Mouse (Mus musculus): ENCODE results near the gene Apoc1. TPM values are rescaled to one million over a fixed set of nuclear protein-coding genes. Genes with fewer than 3 reads are reported as not detected.

Apoc1 gene
- total RNA-seq, 2 experiments from 2014 or later = 910 to 1,570 TPM

Other genes starting within 250 kb of the Apoc1 start
- gene Mark4, start 233.8 kb downstream of the Apoc1 start, total RNA-seq (2021) = 10 to 100 TPM; 35.0 to 37.1 TPM
- gene Exoc3l2, start 229.3 kb downstream of the Apoc1 start, total RNA-seq (2021) = 10 to 100 TPM; 17.4 to 17.9 TPM
- gene Bloc1s3, start 184.3 kb downstream of the Apoc1 start, total RNA-seq (2021) = 1 to 10 TPM; 5.2 to 5.4 TPM
- 10 to 100 TPM; 76.6 to 80.9 TPM for gene Trappc6a, start 184.3 kb downstream of the Apoc1 start, total RNA-seq (2021)
- gene Nkpd1, start 174.8 kb downstream of the Apoc1 start, total RNA-seq (2021) = under 1 TPM; 0.18 to 0.21 TPM
- gene Ppp1r37, start 129.6 kb downstream of the Apoc1 start, total RNA-seq (2021) = 10 to 100 TPM; 59.2 to 60.8 TPM
- under 1 TPM; 0.55 to 0.60 TPM for gene Zfp296, start 115.4 kb downstream of the Apoc1 start, total RNA-seq (2021)
- 10 to 100 TPM; 54.7 to 56.2 TPM for gene Gemin7, start 115.1 kb downstream of the Apoc1 start, total RNA-seq (2021)
- 10 to 100 TPM; 29.6 to 58.3 TPM for gene Clasrp, start 88.2 kb downstream of the Apoc1 start, total RNA-seq (2021)
- gene Relb, start 63.2 kb downstream of the Apoc1 start, total RNA-seq (2021) = 10 to 100 TPM; 18.8 to 21.6 TPM
- gene Clptm1, start 27.6 kb downstream of the Apoc1 start, total RNA-seq (2021) = 100 to 1,000 TPM; 108 to 117 TPM
- 100 to 1,000 TPM in 1 of 2 experiments, 10 to 100 TPM in 1; 52.0 to 144 TPM for gene Apoc2, start 14.7 kb downstream of the Apoc1 start, total RNA-seq (2021)
- gene Gm44805, start 11.2 kb downstream of the Apoc1 start, total RNA-seq (2021) = 1 to 10 TPM; 1.3 to 1.5 TPM
- gene Apoc4, start 11.2 kb downstream of the Apoc1 start, total RNA-seq (2021) = 100 to 1,000 TPM; 211 to 416 TPM
- gene Apoe, start 6.5 kb upstream of the Apoc1 start, total RNA-seq (2021) = 1,000 to 10,000 TPM; 1,872 to 4,173 TPM
- gene Tomm40, start 22.8 kb upstream of the Apoc1 start, total RNA-seq (2021) = 100 to 1,000 TPM; 157 to 171 TPM
- gene Nectin2, start 57.8 kb upstream of the Apoc1 start, total RNA-seq (2021) = 100 to 1,000 TPM in 1 of 2 experiments, 10 to 100 TPM in 1; 86.7 to 106 TPM
- gene Bcam, start 78.4 kb upstream of the Apoc1 start, total RNA-seq (2021) = 10 to 100 TPM; 62.4 to 75.1 TPM
- gene Cblc, start 104.1 kb upstream of the Apoc1 start, total RNA-seq (2021) = 1 to 10 TPM; 1.8 to 3.2 TPM
- 10 to 100 TPM; 15.4 to 16.6 TPM for gene Bcl3, start 130.1 kb upstream of the Apoc1 start, total RNA-seq (2021)
- not detected for gene Gm19345, start 159.3 kb upstream of the Apoc1 start, total RNA-seq (2021)
- gene Ceacam16, start 168.6 kb upstream of the Apoc1 start, total RNA-seq (2021) = under 1 TPM in 1 of 2 experiments, not detected in 1; 0.18 TPM
- gene Ceacam19, start 195.3 kb upstream of the Apoc1 start, total RNA-seq (2021) = not detected
- 10 to 100 TPM; 20.9 to 24.9 TPM for gene Pvr, start 228.5 kb upstream of the Apoc1 start, total RNA-seq (2021)

All from adrenal gland, postnatal 10 days (tissue).